Mouse (Mus musculus) retina, postnatal 7 days (tissue): ENCODE measurements at regions not wholly inside any gene's neighbourhood (a gene's known extent, or its start where the extent isn't known, plus 50 kb on each side); places are given as distances from the start of the nearest gene placed in this dataset.

Experiments used
- DNase-seq: peaks from one replicate; pipeline ENCODE4 v3.0.0-alpha.2; 2012; ENCODE audit warnings: low read depth, low spot score

- no peak for DNase-seq
Measured at GRCm38 (mm10) chr10:126646587-126646986, 254.6 kb downstream of the Atp23 start.

DNA sequence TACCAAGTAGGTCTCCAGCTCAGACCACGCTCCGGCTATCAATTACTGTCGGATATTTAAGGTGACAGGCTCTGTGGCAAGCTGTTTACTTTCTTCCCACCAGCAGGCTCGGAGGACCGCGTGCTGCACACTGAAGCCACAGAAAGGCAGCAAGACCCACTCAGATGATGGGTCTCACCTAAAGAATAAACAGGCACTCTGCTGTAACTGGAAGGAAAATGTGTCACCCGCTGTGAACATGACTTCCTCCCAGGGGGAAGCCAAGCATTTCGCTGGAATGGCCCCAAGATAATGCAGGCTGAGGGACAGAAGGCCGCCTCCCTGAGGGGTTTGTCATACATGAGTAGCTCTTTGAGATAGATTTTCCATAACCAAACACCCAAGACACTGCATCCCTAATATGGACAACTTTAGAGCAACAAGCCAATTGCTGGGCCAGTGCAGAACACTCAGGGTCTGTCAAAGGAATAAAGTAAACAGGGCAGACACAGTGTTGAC is 259.3 kb downstream of the Atp23 start:
- no peak for DNase-seq

GRCm38 (mm10) chr10:126634731-126635130 is 266.4 kb downstream of the Atp23 start:
- no peak for DNase-seq

GRCm38 (mm10) chr10:126628057-126628456 is 273.1 kb downstream of the Atp23 start:
- no peak for DNase-seq

GRCm38 (mm10) chr10:126625466-126625865 is 275.7 kb downstream of the Atp23 start:
- no peak for DNase-seq

DNA sequence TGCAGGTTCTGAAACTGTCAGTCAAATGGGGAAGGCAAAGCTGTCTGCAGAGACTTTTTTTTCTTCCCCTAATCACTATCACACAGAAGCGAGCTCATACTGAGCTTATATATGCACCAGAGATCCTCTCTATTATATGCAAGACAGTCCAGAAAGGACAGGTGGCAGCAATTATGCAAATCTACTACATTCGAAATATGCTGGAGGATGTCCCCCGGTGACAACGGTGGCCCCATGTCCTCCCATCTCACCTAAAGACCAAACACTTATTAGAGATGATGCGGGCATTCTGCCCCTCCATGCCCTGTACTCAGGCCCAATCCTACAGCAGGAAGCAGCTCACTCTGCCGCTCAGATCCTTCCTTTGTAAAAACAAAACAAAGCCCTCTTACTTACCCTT is 280.4 kb downstream of the Atp23 start:
- no peak for DNase-seq

GRCm38 (mm10) chr10:126619970-126620369 is 281.2 kb downstream of the Atp23 start:
- no peak for DNase-seq

DNA sequence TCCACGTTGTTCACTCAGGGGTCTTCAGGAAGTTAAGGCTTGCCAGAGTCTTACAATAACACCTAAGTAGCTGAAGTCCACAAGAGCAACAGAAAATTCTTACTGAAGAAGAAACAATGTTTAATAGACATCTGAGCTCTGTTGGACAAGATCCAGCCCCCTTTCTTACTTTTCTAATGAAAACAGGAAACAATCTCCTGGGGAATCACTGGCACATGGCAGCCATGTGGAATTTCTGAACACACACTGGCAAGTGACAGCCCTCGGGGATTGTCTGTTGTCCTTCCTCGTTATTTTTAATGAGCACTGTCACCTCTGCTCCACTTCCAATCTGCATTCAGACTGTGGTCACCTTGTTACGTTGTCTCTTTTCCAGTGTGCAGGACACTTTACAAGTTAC is 288.9 kb downstream of the Atp23 start:
- DNase-seq, result no peak

DNA sequence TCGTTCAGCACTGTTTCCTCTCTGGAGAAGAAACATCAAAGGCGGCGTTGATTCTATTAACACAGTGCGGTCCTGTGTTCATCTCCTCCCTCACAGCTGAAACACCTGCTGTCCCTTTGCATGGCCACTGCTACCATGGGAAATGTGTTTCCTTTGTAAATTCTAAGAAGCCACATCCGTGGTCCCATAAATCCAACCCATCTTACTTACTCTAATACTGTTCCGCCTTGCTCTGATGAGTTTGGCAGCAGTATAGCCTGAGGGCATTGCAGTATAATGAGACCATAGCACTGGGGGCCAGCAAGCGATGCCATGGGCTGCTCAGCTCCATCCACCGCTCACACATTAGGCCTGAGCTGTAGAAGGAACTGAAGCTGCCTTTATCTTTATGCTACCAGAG is 290.6 kb downstream of the Atp23 start:
- DNase-seq, result no peak

DNA sequence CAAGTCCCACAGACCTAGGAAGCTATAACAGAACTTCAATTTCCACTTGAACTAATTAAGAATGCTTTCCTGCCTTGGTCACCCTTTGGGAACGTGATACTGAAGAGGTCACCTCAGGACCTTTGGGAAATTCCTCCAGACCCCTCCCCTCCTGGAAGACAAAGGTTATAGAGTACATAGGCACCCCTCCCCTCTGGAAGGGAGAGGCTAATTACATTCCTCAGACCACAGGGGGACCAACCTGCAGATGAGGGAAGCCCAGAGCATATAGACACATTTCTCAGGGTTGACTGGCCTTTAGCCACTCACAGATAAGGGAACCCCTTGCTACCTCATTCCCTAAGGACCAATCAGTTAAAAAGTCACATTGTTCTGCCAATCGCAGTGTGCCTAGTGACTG is 301.5 kb downstream of the Atp23 start:
- no peak for DNase-seq

GRCm38 (mm10) chr10:126568155-126568554 is 333.0 kb downstream of the Atp23 start:
- DNase-seq, result no peak

- no peak for DNase-seq
Measured at GRCm38 (mm10) chr10:126565326-126565725, 335.8 kb downstream of the Atp23 start.

DNA sequence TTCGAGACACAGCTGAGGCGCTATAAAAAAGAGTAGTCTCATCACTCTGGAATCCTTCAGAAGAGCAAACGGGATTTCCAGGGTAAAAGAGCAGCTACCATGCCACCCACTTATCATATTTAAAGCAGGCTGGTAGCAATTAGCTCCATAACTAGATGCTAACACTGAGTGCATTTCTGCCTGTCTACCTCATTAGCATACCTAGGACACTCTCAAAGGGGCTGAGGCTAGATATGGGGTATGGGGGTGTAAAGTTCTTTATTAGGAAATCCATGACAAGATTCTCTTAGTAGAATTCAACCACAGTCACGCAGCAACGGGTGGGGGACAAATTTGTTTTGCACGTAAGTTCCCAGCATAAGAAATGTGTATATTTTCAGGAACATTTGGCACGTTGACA is 346.1 kb downstream of the Atp23 start:
- no peak for DNase-seq

- DNase-seq, result no peak
Measured at GRCm38 (mm10) chr10:126531950-126532349, 369.2 kb downstream of the Atp23 start.

GRCm38 (mm10) chr10:126531368-126531767 is 369.8 kb downstream of the Atp23 start:
- peak; percentile 36 for DNase-seq

DNA sequence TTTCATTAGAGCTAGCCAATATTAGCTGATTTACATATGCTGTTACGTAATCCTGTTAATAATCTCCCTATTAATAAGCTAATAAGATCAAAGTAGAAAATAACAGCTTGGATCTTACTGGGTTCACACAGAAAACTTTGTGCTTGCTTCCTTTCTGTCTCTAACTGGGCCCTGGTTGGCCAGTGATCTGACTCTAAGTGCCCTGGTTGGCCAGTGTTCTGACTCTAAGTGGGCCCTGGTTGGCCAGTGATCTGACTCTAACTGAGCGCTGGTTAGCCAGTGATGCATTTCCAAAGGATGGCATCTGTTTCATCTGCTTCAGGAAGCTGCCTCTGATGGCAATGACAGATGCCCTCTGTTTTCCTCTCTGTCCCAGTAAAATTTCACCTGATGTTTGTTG is 372.4 kb downstream of the Atp23 start:
- DNase-seq, result no peak

- no peak for DNase-seq
Measured at GRCm38 (mm10) chr10:126526186-126526585, 375.0 kb downstream of the Atp23 start.

DNA sequence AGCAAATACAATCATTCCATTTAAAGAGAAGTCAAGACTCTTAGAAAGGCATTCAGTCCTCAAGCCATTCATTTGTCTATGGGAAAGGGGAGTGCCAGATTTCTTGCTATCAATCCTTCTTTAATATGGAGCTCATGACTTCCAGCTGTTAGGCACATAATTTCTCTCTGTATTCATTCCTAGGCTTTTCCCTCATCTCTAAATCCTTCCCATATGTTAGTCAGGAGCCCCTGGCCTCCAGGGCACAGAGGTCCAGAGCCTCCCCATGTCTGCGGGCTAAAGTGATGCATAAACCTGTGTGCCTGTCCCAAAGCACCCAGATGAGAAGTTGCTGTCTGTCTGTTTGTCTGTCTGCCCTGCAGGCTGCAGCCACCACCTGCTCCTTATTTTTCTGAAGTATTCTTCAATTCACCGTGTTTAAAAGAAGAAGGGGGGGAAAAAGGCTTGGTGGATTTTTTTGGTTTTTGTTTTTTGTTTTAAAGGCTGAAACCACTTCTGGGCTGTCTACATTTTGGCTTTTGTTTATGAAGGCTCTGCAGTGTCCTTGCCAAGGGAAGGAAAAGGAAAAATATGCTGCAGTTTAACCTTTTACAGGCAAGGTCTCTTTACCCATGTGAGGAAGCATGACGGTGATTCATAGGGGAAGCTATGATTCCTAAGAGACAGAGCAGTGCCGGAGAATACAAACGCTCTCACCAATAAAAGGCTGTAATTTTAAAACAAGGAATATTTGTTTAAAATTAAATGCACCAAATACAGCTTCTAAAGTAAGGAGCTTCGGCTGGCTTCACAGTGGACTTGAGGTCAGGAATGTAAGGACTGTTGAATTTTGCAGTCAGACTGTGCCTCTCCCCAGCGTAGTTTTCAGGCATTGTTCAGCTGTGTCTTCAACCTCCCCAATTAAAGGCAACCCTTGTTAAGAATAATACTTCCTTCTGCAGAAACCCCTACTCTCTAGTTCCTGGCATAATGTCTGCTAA is 379.0 kb downstream of the Atp23 start:
- no peak for DNase-seq

DNA sequence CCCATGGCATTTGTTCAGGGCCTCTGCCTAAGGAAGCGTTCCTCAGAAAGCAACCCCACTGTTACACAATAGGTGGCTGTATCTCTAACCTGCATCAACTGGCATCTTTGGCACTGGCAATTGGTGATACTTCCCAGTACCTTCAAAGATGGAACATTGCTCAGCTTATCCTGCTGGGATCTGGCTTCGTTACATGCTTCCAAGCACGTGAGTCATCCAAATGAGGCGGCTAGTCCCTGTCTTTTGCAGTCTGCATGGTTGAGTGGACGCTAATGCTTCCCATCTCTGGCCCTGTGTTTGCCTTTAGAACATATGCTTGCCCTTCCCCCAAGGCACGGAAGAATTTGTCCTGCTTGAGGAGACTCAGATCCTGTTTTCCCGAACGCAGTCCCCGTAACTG is 380.2 kb downstream of the Atp23 start:
- no peak for DNase-seq

- DNase-seq, result no peak
Measured at GRCm38 (mm10) chr10:126513185-126513584, 388.0 kb downstream of the Atp23 start.

- DNase-seq, result no peak
Measured at GRCm38 (mm10) chr10:126511511-126511910, 389.6 kb downstream of the Atp23 start.

DNA sequence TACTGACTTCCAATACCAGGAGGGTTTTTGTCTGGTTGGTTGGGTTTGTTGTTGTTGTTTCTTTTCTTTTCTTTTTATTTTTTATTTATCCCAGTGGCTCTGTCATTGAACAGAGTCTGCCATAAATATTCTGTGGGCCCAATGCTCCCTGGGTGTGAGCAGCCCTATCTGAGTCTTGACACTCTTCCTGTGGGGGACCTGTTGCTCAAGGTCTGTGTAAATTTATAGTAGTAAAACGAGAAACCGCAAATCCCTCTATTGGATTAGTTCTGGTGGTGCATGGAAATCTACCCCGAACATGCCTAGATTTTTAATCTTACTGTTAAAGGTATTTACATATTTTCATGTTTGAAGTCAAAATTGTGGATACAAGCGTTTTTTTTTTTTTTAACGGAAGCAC is 395.2 kb downstream of the Atp23 start:
- no peak for DNase-seq

- DNase-seq, result no peak
Measured at GRCm38 (mm10) chr10:126502013-126502688, 399.0 kb downstream of the Atp23 start.
